Mouse (Mus musculus): ENCODE data around the gene Idua. TPM values are rescaled to one million over a fixed set of nuclear protein-coding genes. Genes with fewer than 3 reads are reported as not detected.

The Idua gene
- polyA plus RNA-seq, 1 experiment from 2014 or later: 11.8 TPM

DNA sequence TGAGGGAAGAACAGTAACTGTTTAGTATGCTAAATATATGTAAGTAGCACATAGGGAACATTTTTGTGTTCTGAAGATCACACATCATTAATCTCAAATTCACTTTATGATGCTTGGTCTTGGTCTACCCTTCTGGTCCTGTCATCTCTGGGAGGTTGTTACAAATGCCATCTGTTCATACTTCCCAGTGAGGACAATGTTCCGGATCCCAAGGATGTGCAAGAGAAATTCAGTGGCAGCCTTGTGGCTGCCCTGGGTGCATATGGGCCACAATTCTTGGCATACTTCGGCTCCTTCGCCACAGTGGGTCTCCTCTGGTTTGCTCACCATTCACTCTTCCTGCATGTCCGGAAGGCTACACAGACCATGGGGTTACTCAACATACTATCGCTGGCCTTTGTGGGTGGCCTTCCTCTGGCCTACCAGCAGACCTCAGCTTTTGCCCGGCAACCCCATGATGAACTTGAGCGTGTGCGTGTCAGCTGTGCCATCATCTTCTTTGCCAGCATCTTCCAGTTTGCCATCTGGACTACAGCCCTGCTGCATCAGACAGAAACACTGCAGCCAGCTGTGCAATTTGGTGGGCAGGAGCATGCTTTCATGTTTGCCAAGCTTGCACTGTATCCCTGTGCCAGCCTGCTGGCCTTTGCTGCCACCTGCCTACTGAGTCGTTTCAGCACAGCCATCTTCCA, 14.3 kb upstream of the Idua start:
- Histone ChIP-seq H3K4me1 (replicated peaks) (no peaks in the 10 kb centered on the region), H3K9ac (no peak overlapping the region), H3K36me3 (peaks cover 61% of the 10 kb centered on the region), H3K4me3 (no peak overlapping the region), H3K9me3 (no peaks in the 10 kb centered on the region), H3K4me2 (no peak overlapping the region), H3K27me3 (no peaks in the 10 kb centered on the region), H3K27ac (replicated peaks) (no peak overlapping the region)
- WGBS: 87% methylated on average over 9 of the region's 9 CpGs
- peak; percentile 55 for ATAC-seq (ENCODE audit: low FRiP score, low read depth)

GRCm38 (mm10) chr5:108646343-108646660, 13.8 kb upstream of the Idua start:
- no peaks in the 10 kb centered on the region for H3K4me1 ChIP-seq (replicated peaks)
- no peaks in the 10 kb centered on the region for H3K9me3 ChIP-seq
- 88% methylated on average over 3 of the region's 3 CpGs for WGBS
- no peak overlapping the region for H3K9ac ChIP-seq
- no peak overlapping the region for H3K4me2 ChIP-seq
- no peaks in the 10 kb centered on the region for H3K27me3 ChIP-seq
- no peak overlapping the region for H3K4me3 ChIP-seq
- ATAC-seq (ENCODE audit: low FRiP score, low read depth): peak; percentile 6; the same call in 1 of the 2 replicates
- no peak overlapping the region for H3K27ac ChIP-seq (replicated peaks)
- peaks cover 66% of the 10 kb centered on the region for H3K36me3 ChIP-seq

DNA sequence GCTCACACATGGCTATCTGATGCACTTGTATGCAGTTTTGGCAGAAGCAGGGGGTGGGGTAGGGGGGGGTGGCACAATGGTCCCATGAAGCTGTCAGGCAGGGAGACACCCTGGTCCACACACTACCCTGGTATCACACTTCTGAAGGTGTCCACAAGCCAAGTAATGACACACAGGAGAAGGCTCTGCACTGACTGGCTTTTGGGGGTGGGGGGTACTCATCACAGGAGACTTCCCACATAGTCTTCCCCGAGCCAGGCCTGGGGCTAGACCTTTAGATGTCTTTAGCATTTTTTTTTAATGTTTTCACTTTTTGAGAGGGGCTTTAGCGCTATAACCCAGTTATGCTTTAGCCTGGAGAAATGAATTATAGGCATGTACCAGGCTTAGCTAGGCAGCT, 12.8 kb upstream of the Idua start:
- Histone ChIP-seq H3K4me1 (replicated peaks) (no peaks in the 10 kb centered on the region), H3K27me3 (no peaks in the 10 kb centered on the region), H3K36me3 (peaks cover 67% of the 10 kb centered on the region), H3K27ac (replicated peaks) (no peak overlapping the region), H3K4me3 (no peak overlapping the region), H3K9ac (no peak overlapping the region), H3K9me3 (no peaks in the 10 kb centered on the region), H3K4me2 (no peak overlapping the region)
- WGBS: 88% methylated on average over 2 of the region's 2 CpGs
- no peak for ATAC-seq (ENCODE audit: low FRiP score, low read depth)

DNA sequence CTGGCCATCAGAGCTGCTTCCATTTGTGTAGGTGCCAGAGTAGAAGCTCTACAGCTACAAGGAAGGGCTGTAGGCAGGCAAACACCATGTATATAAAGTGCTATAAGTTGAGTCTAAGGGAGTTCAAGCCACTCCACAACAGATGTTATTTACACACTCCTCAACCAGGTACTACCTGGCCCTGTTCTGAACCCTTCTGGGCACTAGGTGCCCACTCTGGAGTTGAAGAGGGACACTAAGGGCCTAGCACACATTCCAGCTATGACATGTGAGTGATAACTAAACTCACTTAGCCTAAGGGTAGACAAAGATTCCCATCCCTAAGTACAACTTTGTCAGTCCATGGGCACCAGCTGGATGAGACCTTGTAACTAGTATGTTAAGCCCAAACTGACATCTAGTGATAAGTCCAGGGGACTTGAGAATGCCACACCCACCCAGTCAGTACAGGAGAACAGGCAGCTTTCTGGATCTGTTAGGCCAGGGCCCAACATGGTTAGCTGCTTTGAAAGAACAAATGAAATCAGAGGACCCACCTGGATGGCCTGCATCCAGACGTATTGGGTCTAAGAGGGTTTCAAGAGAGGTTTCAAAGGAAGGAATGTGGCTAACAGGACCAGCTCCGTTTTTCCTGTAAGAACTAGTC, 12.2 kb upstream of the Idua start:
- 83% methylated on average over 2 of the region's 2 CpGs for WGBS
- Histone ChIP-seq H3K9ac (no peak overlapping the region), H3K27ac (replicated peaks) (no peak overlapping the region), H3K27me3 (no peaks in the 10 kb centered on the region), H3K9me3 (no peaks in the 10 kb centered on the region), H3K36me3 (peaks cover 68% of the 10 kb centered on the region), H3K4me2 (no peak overlapping the region), H3K4me1 (replicated peaks) (no peaks in the 10 kb centered on the region), H3K4me3 (no peak overlapping the region)
- ATAC-seq (ENCODE audit: low FRiP score, low read depth): no peak

DNA sequence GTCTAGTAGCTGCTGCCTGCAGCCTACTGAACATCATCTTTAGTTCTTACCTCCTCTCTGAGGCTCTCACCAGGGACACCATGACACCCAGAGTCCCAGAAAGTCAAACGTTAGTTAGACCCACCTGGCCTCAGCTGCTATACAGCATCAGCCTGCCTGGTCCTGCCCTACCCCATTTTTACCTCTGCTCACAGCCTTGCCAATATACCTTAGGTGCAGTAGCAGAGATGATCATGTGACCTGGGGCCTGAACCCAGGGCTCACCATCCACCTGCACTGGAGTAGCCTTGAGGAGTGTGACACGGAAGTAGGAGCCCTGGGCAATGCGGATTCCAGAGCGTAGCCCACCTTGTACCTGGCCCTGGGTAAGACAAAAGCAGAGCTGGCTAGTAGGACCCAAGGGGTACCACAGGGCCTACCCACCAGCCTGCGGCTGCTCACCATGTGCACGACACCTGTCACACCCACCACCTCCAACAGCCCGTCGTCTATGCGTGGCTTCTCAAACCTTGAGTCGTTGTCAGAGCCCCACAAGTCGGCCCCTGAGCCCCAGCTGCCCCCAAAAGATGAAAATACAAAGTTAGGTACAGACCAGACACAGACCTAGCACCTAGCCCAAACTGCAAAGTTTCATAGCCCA, 11.1 kb upstream of the Idua start:
- no peak for ATAC-seq (ENCODE audit: low FRiP score, low read depth)
- Histone ChIP-seq H3K4me1 (replicated peaks) (no peaks in the 10 kb centered on the region), H3K4me2 (no peak overlapping the region), H3K9ac (no peak overlapping the region), H3K9me3 (no peaks in the 10 kb centered on the region), H3K27ac (replicated peaks) (no peak overlapping the region), H3K4me3 (no peak overlapping the region), H3K36me3 (peaks cover 73% of the 10 kb centered on the region), H3K27me3 (no peaks in the 10 kb centered on the region)
- 92% methylated on average over 11 of the region's 11 CpGs for WGBS

GRCm38 (mm10) chr5:108650341-108650740, 9.8 kb upstream of the Idua start:
- no peaks in the 10 kb centered on the region for H3K4me1 ChIP-seq (replicated peaks)
- no peak overlapping the region for H3K4me3 ChIP-seq
- no peak overlapping the region for H3K4me2 ChIP-seq
- ATAC-seq (ENCODE audit: low FRiP score, low read depth): no peak
- WGBS: 95% methylated on average over 7 of the region's 7 CpGs
- no peaks in the 10 kb centered on the region for H3K9me3 ChIP-seq
- H3K9ac ChIP-seq: no peak overlapping the region
- H3K27ac ChIP-seq (replicated peaks): no peak overlapping the region
- no peaks in the 10 kb centered on the region for H3K27me3 ChIP-seq
- peaks cover 78% of the 10 kb centered on the region for H3K36me3 ChIP-seq

GRCm38 (mm10) chr5:108651136-108651720, 8.9 kb upstream of the Idua start:
- H3K36me3 ChIP-seq: peaks cover 75% of the 10 kb centered on the region
- no peak overlapping the region for H3K27ac ChIP-seq (replicated peaks)
- no peak overlapping the region for H3K4me3 ChIP-seq
- 83% methylated on average over 5 of the region's 5 CpGs for WGBS
- H3K27me3 ChIP-seq: no peaks in the 10 kb centered on the region
- H3K9ac ChIP-seq: no peak overlapping the region
- H3K4me1 ChIP-seq (replicated peaks): no peaks in the 10 kb centered on the region
- no peaks in the 10 kb centered on the region for H3K9me3 ChIP-seq
- no peak overlapping the region for H3K4me2 ChIP-seq
- no peak for ATAC-seq (ENCODE audit: low FRiP score, low read depth)

- H3K27me3 ChIP-seq: no peaks in the 10 kb centered on the region
- ATAC-seq (ENCODE audit: low FRiP score, low read depth): peak; percentile 61
- H3K4me1 ChIP-seq (replicated peaks): no peaks in the 10 kb centered on the region
- H3K4me2 ChIP-seq: no peak overlapping the region
- no peaks in the 10 kb centered on the region for H3K9me3 ChIP-seq
- 65% methylated on average over 1 of the region's 1 CpGs for WGBS
- peaks cover 76% of the 10 kb centered on the region for H3K36me3 ChIP-seq
- no peak overlapping the region for H3K9ac ChIP-seq
- no peak overlapping the region for H3K4me3 ChIP-seq
- H3K27ac ChIP-seq (replicated peaks): no peak overlapping the region
Measured at GRCm38 (mm10) chr5:108651823-108652222, 8.3 kb upstream of the Idua start.

DNA sequence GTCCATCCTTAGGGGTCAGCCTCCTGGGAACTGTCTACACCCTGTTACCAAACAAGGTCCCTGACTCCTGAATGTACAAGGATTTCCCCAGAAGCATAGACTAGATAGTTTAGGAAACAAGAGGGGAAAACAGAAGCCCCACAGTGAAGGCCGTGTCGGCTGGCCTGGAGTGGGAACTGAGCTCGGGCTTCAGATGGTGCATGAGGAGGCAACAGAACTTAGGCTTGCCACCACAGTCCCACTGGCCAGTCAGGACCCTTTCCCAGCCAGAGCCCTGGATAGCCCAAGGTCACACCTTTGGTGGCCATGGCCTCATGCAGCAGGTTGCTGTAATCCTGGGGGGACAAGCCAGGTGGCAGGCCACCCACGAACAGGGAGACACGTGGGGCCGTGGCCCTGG, 6.8 kb upstream of the Idua start:
- peaks cover 10% of the 10 kb centered on the region for H3K4me1 ChIP-seq (replicated peaks)
- H3K9me3 ChIP-seq: no peaks in the 10 kb centered on the region
- H3K36me3 ChIP-seq: peaks cover 66% of the 10 kb centered on the region
- H3K27me3 ChIP-seq: no peaks in the 10 kb centered on the region
- ATAC-seq (ENCODE audit: low FRiP score, low read depth): no peak
- no peak overlapping the region for H3K27ac ChIP-seq (replicated peaks)
- WGBS: 89% methylated on average over 6 of the region's 6 CpGs
- H3K4me3 ChIP-seq: no peak overlapping the region
- H3K4me2 ChIP-seq: no peak overlapping the region
- no peak overlapping the region for H3K9ac ChIP-seq

DNA sequence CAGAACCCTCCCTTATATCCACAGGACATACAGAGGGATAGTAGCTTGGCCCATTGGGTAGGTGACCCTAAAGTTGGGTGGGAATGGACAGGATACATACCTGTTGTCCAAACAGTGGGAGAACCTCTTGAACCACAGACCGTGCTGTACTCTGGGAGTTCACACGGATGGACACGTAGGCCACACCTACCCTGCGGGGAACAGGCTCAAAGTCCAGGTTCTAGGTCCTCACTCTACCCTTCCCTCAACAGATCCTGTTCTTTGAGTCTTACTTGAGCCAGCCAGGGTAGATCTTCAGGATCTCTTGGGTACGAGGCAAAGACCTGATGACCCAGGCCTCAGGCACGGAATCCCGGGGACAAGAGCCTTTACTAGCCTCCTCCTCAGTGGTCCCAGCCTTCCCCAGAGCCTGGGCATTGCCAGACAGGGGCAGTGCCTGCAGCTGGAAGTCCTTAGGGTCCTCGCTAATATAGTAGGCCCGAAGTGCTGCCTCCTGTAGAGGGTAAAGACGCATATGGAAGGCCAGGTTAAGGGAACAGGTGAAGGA, 5.6 kb upstream of the Idua start:
- H3K4me1 ChIP-seq (replicated peaks): peaks cover 22% of the 10 kb centered on the region
- peaks cover 55% of the 10 kb centered on the region for H3K36me3 ChIP-seq
- no peak for ATAC-seq (ENCODE audit: low FRiP score, low read depth)
- no peak overlapping the region for H3K4me2 ChIP-seq
- no peak overlapping the region for H3K4me3 ChIP-seq
- no peaks in the 10 kb centered on the region for H3K9me3 ChIP-seq
- no peak overlapping the region for H3K27ac ChIP-seq (replicated peaks)
- 96% methylated on average over 10 of the region's 10 CpGs for WGBS
- H3K9ac ChIP-seq: no peak overlapping the region
- H3K27me3 ChIP-seq: no peaks in the 10 kb centered on the region

DNA sequence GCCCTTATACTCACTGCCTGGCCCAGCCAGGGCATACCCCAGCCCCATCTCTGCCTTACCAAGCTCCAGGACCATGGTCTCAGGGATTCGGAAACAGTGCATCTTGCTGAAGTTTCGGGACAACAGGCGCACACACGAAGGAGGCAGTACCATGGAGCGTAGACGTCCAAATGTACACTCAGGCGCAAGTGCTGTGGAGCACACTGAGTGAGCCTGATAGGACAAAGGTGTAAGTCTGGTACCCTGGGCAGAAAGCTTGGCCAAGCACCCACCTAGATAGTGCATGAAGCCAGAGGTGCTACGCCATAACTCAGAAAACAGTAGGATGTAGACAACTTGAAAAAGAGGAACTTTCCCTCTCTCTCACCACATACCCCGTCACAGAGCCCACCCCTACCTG, 4.8 kb upstream of the Idua start:
- Histone ChIP-seq H3K9me3 (no peaks in the 10 kb centered on the region), H3K4me3 (no peak overlapping the region), H3K27me3 (no peaks in the 10 kb centered on the region), H3K27ac (replicated peaks) (no peak overlapping the region), H3K36me3 (peaks cover 49% of the 10 kb centered on the region), H3K4me2 (no peak overlapping the region), H3K9ac (no peak overlapping the region), H3K4me1 (replicated peaks) (peaks cover 28% of the 10 kb centered on the region)
- WGBS: 95% methylated on average over 9 of the region's 9 CpGs
- no peak for ATAC-seq (ENCODE audit: low FRiP score, low read depth)
